Comparison of ENCODE assay signal across 8 mouse cellular contexts in genomic region chr16:35627992-35628607, GRCm38 (mm10).
DNase-seq lines count a peak whose midpoint lies in the region; ATAC-seq and TF ChIP-seq lines count a peak whose summit lies in the region.

No protein-coding gene starts in this region.

- no peaks in the 10 kb centered on the region for H3K4me1 ChIP-seq in embryonic facial prominence, embryonic 11.5 days (ENCODE audit: control insufficient read depth, insufficient read depth, low read length)
- peaks cover 6% of the 10 kb centered on the region; the same call in 1 of the 2 replicates for H3K4me1 ChIP-seq in heart, embryonic 10.5 days
- H3K4me1 ChIP-seq in liver, postnatal 0 days (ENCODE audit: insufficient read depth), result no peaks in the 10 kb centered on the region

- 33% methylated on average over 10 of the region's 10 CpGs for WGBS in embryonic facial prominence, embryonic 11.5 days
- WGBS in heart, embryonic 10.5 days, result 28% methylated on average over 10 of the region's 10 CpGs
- WGBS in liver, postnatal 0 days (ENCODE audit: insufficient replicate concordance), result 35% methylated on average over 10 of the region's 10 CpGs

- peak; percentile 39 for DNase-seq in CD4-positive helper T cell, adult 2 months (ENCODE audit: low read depth, low spot score)
- DNase-seq in adrenal gland, postnatal 4 days (ENCODE audit: low spot score in 2 of 2), result peak; percentile 73 to 75
- DNase-seq in embryonic facial prominence, embryonic 11.5 days (ENCODE audit: low spot score), result peak; percentile 84
- peak; percentile 85 for DNase-seq in heart, embryonic 10.5 days (ENCODE audit: low spot score)
- DNase-seq in kidney, postnatal 10 days, result peak; percentile 92
- DNase-seq in liver, postnatal 0 days, result peak; percentile 86
- DNase-seq in ovary, postnatal 10 days (ENCODE audit: low spot score), result peak; percentile 79
- peak; percentile 23 to 82 for DNase-seq in thymus, postnatal 10 days (ENCODE audit: low spot score in 2 of 2)

- no peaks in the 10 kb centered on the region for H3K27me3 ChIP-seq in embryonic facial prominence, embryonic 11.5 days (ENCODE audit: control insufficient read depth, insufficient read depth, low read length)
- peaks cover 25% of the 10 kb centered on the region for H3K27me3 ChIP-seq in heart, embryonic 10.5 days (ENCODE audit: insufficient read depth, poor library complexity, severe bottlenecking)
- H3K27me3 ChIP-seq in liver, postnatal 0 days (ENCODE audit: insufficient read depth, low read length), result no peaks in the 10 kb centered on the region

- no peak overlapping the region for H3K27ac ChIP-seq in embryonic facial prominence, embryonic 11.5 days (replicated peaks; ENCODE audit: low read depth, low read length)
- no peak overlapping the region for H3K27ac ChIP-seq in heart, embryonic 10.5 days
- H3K27ac ChIP-seq in liver, postnatal 0 days (ENCODE audit: low read depth), result no peak overlapping the region

- TF ChIP-seq EP300 in liver, postnatal 0 days (IDR thresholded peaks at IDR 0.05; ENCODE audit: low read depth), result no peak

- no peaks in the 10 kb centered on the region for H3K36me3 ChIP-seq in embryonic facial prominence, embryonic 11.5 days (replicated peaks; ENCODE audit: control insufficient read depth, insufficient read depth, low read depth, low read length)
- H3K36me3 ChIP-seq in heart, embryonic 10.5 days, result no peaks in the 10 kb centered on the region
- H3K36me3 ChIP-seq in liver, postnatal 0 days (replicated peaks; ENCODE audit: insufficient read depth, low read length), result no peaks in the 10 kb centered on the region

- peak; percentile 91 for TF ChIP-seq CTCF in liver, postnatal 0 days (IDR thresholded peaks at IDR 0.05; ENCODE audit: low read depth)

- H3K4me3 ChIP-seq in embryonic facial prominence, embryonic 11.5 days (ENCODE audit: low read depth, low read length), result no peak overlapping the region
- H3K4me3 ChIP-seq in heart, embryonic 10.5 days, result no peak overlapping the region
- H3K4me3 ChIP-seq in liver, postnatal 0 days (ENCODE audit: low read depth, low read length), result no peak overlapping the region

- H3K9ac ChIP-seq in embryonic facial prominence, embryonic 11.5 days (replicated peaks; ENCODE audit: low read length), result no peak overlapping the region
- H3K9ac ChIP-seq in liver, postnatal 0 days (replicated peaks), result no peak overlapping the region

- no peak overlapping the region for H3K4me2 ChIP-seq in embryonic facial prominence, embryonic 11.5 days (ENCODE audit: low read depth, low read length)
- H3K4me2 ChIP-seq in liver, postnatal 0 days (ENCODE audit: low read depth, low read length), result no peak overlapping the region

- peak; percentile 69 for ATAC-seq in embryonic facial prominence, embryonic 11.5 days (replicated peaks; ENCODE audit: insufficient number of reproducible peaks, low FRiP score, low TSS enrichment, low read depth)
- ATAC-seq in liver, postnatal 0 days, result peak; percentile 56; the same call in 1 of the 2 replicates

- H3K9me3 ChIP-seq in embryonic facial prominence, embryonic 11.5 days (replicated peaks; ENCODE audit: control insufficient read depth, low read length), result no peaks in the 10 kb centered on the region
- H3K9me3 ChIP-seq in heart, embryonic 10.5 days, result no peaks in the 10 kb centered on the region
- no peaks in the 10 kb centered on the region for H3K9me3 ChIP-seq in liver, postnatal 0 days (ENCODE audit: low read length)

Comparison
In these comparisons a context has a peak if more than half of its experiments do, and no peak if none do; other contexts are left out.
1. DNase-seq: peak in every context shown above with its lines; median percentile 92 in kidney, postnatal 10 days; 86 in liver, postnatal 0 days; 85 in heart, embryonic 10.5 days; 84 in embryonic facial prominence, embryonic 11.5 days; 79 in ovary, postnatal 10 days; 74 in adrenal gland, postnatal 4 days; 52 in thymus, postnatal 10 days; 39 in CD4-positive helper T cell, adult 2 months.